Mouse (Mus musculus): ENCODE data around the gene Fam78b.

- TF ChIP-seq CTCF (IDR thresholded peaks at IDR 0.05; ENCODE audit: insufficient read depth, low read length), result no peak
- TF ChIP-seq POLR2A (IDR thresholded peaks at IDR 0.05; ENCODE audit: borderline replicate concordance, extremely low read depth, low read depth, low read length), result no peak
These were observed 45.1 kb downstream of the Fam78b start for GRCm38 (mm10) chr1:167046169-167046927.

All from lung, adult 2 months (tissue).